Mouse (Mus musculus): ENCODE data around the gene Pdia5. TPM values are rescaled to one million over a fixed set of nuclear protein-coding genes. Genes with fewer than 3 reads are reported as not detected.

Gene Pdia5
- polyA plus RNA-seq, 1 experiment: not detected

GRCm38 (mm10) chr16:35470983-35471382 lies 19.7 kb downstream of the Pdia5 start:
- TF ChIP-seq POLR2A (IDR thresholded peaks at IDR 0.05; ENCODE audit: insufficient read depth, low read depth, low read length) (no peak), CTCF (IDR thresholded peaks at IDR 0.05; ENCODE audit: insufficient read depth, low read depth, low read length) (no peak)
- Histone ChIP-seq H3K4me3 (ENCODE audit: insufficient read depth, low read depth, low read length) (no peak overlapping the region), H3K27ac (ENCODE audit: insufficient read depth, low read depth, low read length) (no peak overlapping the region), H3K4me1 (ENCODE audit: control insufficient read depth, insufficient read depth, low read length) (peaks cover 16% of the 10 kb centered on the region)
- 74% methylated on average over 8 of the region's 8 CpGs for WGBS

GRCm38 (mm10) chr16:35470096-35470495 lies 20.6 kb downstream of the Pdia5 start:
- WGBS: 73% methylated on average over 8 of the region's 8 CpGs
- H3K27ac ChIP-seq (ENCODE audit: insufficient read depth, low read depth, low read length): no peak overlapping the region
- TF ChIP-seq CTCF (IDR thresholded peaks at IDR 0.05; ENCODE audit: insufficient read depth, low read depth, low read length): no peak
- peaks cover 20% of the 10 kb centered on the region for H3K4me1 ChIP-seq (ENCODE audit: control insufficient read depth, insufficient read depth, low read length)
- no peak overlapping the region for H3K4me3 ChIP-seq (ENCODE audit: insufficient read depth, low read depth, low read length)

- peaks cover 20% of the 10 kb centered on the region for H3K4me1 ChIP-seq (ENCODE audit: control insufficient read depth, insufficient read depth, low read length)
- TF ChIP-seq CTCF (IDR thresholded peaks at IDR 0.05; ENCODE audit: insufficient read depth, low read depth, low read length): no peak
- no peak for TF ChIP-seq POLR2A (IDR thresholded peaks at IDR 0.05; ENCODE audit: insufficient read depth, low read depth, low read length)
- H3K4me3 ChIP-seq (ENCODE audit: insufficient read depth, low read depth, low read length): no peak overlapping the region
- WGBS: 84% methylated on average over 6 of the region's 6 CpGs
- H3K27ac ChIP-seq (ENCODE audit: insufficient read depth, low read depth, low read length): no peak overlapping the region
Measured at GRCm38 (mm10) chr16:35469016-35469415, 21.7 kb downstream of the Pdia5 start.

- peaks cover 19% of the 10 kb centered on the region for H3K4me1 ChIP-seq (ENCODE audit: control insufficient read depth, insufficient read depth, low read length)
- no peak overlapping the region for H3K4me3 ChIP-seq (ENCODE audit: insufficient read depth, low read depth, low read length)
- 98% methylated on average over 2 of the region's 2 CpGs for WGBS
- H3K27ac ChIP-seq (ENCODE audit: insufficient read depth, low read depth, low read length): no peak overlapping the region
- TF ChIP-seq CTCF (IDR thresholded peaks at IDR 0.05; ENCODE audit: insufficient read depth, low read depth, low read length): no peak
- no peak for TF ChIP-seq POLR2A (IDR thresholded peaks at IDR 0.05; ENCODE audit: insufficient read depth, low read depth, low read length)
Measured at GRCm38 (mm10) chr16:35467044-35467443, 23.6 kb downstream of the Pdia5 start.

- TF ChIP-seq CTCF (IDR thresholded peaks at IDR 0.05; ENCODE audit: insufficient read depth, low read depth, low read length): no peak
- no peak for TF ChIP-seq POLR2A (IDR thresholded peaks at IDR 0.05; ENCODE audit: insufficient read depth, low read depth, low read length)
- peaks cover 17% of the 10 kb centered on the region; the same call in 1 of the 2 replicates for H3K4me1 ChIP-seq (ENCODE audit: control insufficient read depth, insufficient read depth, low read length)
- WGBS: 74% methylated on average over 4 of the region's 4 CpGs
- H3K27ac ChIP-seq (ENCODE audit: insufficient read depth, low read depth, low read length): no peak overlapping the region
- no peak overlapping the region for H3K4me3 ChIP-seq (ENCODE audit: insufficient read depth, low read depth, low read length)
Measured at GRCm38 (mm10) chr16:35465808-35466351, 24.8 kb downstream of the Pdia5 start.

- 42% methylated on average over 12 of the region's 12 CpGs for WGBS
- H3K4me3 ChIP-seq (ENCODE audit: insufficient read depth, low read depth, low read length): no peak overlapping the region
- no peak overlapping the region for H3K27ac ChIP-seq (ENCODE audit: insufficient read depth, low read depth, low read length)
- peaks cover 9% of the 10 kb centered on the region; the same call in 1 of the 2 replicates for H3K4me1 ChIP-seq (ENCODE audit: control insufficient read depth, insufficient read depth, low read length)
- TF ChIP-seq CTCF (IDR thresholded peaks at IDR 0.05; ENCODE audit: insufficient read depth, low read depth, low read length) (no peak), POLR2A (IDR thresholded peaks at IDR 0.05; ENCODE audit: insufficient read depth, low read depth, low read length) (no peak)
Measured at GRCm38 (mm10) chr16:35464686-35465308, 25.9 kb downstream of the Pdia5 start.

- 89% methylated on average over 10 of the region's 10 CpGs for WGBS
- Histone ChIP-seq H3K27ac (ENCODE audit: insufficient read depth, low read depth, low read length) (no peak overlapping the region), H3K4me1 (ENCODE audit: control insufficient read depth, insufficient read depth, low read length) (peaks cover 9% of the 10 kb centered on the region; the same call in 1 of the 2 replicates), H3K4me3 (ENCODE audit: insufficient read depth, low read depth, low read length) (no peak overlapping the region)
- TF ChIP-seq CTCF (IDR thresholded peaks at IDR 0.05; ENCODE audit: insufficient read depth, low read depth, low read length) (no peak), POLR2A (IDR thresholded peaks at IDR 0.05; ENCODE audit: insufficient read depth, low read depth, low read length) (no peak)
Measured at GRCm38 (mm10) chr16:35463708-35464107, 27.0 kb downstream of the Pdia5 start.

GRCm38 (mm10) chr16:35462955-35463354 lies 27.7 kb downstream of the Pdia5 start:
- 78% methylated on average over 7 of the region's 7 CpGs for WGBS
- TF ChIP-seq CTCF (IDR thresholded peaks at IDR 0.05; ENCODE audit: insufficient read depth, low read depth, low read length) (no peak), POLR2A (IDR thresholded peaks at IDR 0.05; ENCODE audit: insufficient read depth, low read depth, low read length) (no peak)
- Histone ChIP-seq H3K27ac (ENCODE audit: insufficient read depth, low read depth, low read length) (no peak overlapping the region), H3K4me3 (ENCODE audit: insufficient read depth, low read depth, low read length) (no peak overlapping the region), H3K4me1 (ENCODE audit: control insufficient read depth, insufficient read depth, low read length) (peaks cover 9% of the 10 kb centered on the region; the same call in 1 of the 2 replicates)

GRCm38 (mm10) chr16:35459584-35459983 lies 31.1 kb downstream of the Pdia5 start:
- Histone ChIP-seq H3K27ac (ENCODE audit: insufficient read depth, low read depth, low read length) (no peak overlapping the region), H3K4me1 (ENCODE audit: control insufficient read depth, insufficient read depth, low read length) (no peaks in the 10 kb centered on the region), H3K4me3 (ENCODE audit: insufficient read depth, low read depth, low read length) (no peak overlapping the region)
- 73% methylated on average over 7 of the region's 7 CpGs for WGBS
- TF ChIP-seq CTCF (IDR thresholded peaks at IDR 0.05; ENCODE audit: insufficient read depth, low read depth, low read length): no peak
- TF ChIP-seq POLR2A (IDR thresholded peaks at IDR 0.05; ENCODE audit: insufficient read depth, low read depth, low read length): no peak

Measured in olfactory bulb, adult 2 months (tissue).